Mouse (Mus musculus) liver, adult 2 months (tissue): ENCODE measurements at regions not wholly inside any gene's neighbourhood (a gene's known extent, or its start where the extent isn't known, plus 50 kb on each side); places are given as distances from the start of the nearest gene placed in this dataset.

ENCODE experiments used
- CTCF ChIP-seq: fragments of 200-500 bp; IDR thresholded peaks from 2 replicates; pipeline ENCODE4 v1.5.1; 2011; ENCODE audit warnings: low read depth, low read length, control low read depth
- POLR2A ChIP-seq: fragments of 200-500 bp; IDR thresholded peaks from 2 replicates; pipeline ENCODE4 v1.6.1; 2011; ENCODE audit warnings: low read length, control low read depth; ENCODE audit not compliant: insufficient read depth; ENCODE audit errors: extremely low read depth

DNA sequence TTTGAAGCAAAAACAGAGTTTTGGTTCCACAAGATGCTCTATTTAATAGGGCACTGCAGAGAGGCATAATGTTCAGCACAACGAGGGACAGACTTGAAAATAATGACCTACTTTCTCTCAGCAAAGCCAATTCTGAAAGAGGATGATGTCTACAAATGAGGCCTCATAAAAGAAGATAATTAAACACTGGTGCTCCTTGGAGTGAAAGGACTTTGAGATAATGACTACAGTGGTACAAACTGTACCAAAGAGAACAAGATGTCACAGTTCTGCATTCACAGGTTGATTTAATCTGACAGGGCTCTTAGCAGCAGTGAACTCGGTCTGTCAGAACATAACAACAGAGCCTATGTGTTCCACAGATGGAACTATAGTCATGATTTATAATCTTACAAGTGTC is 305.4 kb downstream of the Hdgfl1 start:
- TF ChIP-seq POLR2A (no peak), CTCF (no peak)
